Mouse (Mus musculus): Measurements from ENCODE around the gene Gm11127. TPM values are rescaled to one million over a fixed set of nuclear protein-coding genes. Genes with fewer than 3 reads are reported as not detected.
"Not testable (repeated sequence)": the region's sequence is repeated elsewhere in the genome, so short reads cannot be mapped to it uniquely, and the experiment has no call there.

Gm11127 gene
- total RNA-seq, 2 experiments from 2014 or later, result 2.1 to 2.4 TPM

- DNase-seq, result peak; percentile 62 to 67
- intact Hi-C loops (cut with DNase I), result not testable (repeated sequence)
Measured at GRCm38 (mm10) chr17:36032351-36032875, 25.8 kb downstream of the Gm11127 start, which contains the start of gene H2-T23. TSS of gene H2-T23 (minus strand) at chr17:36032855.

GRCm38 (mm10) chr17:36031583-36032331, 26.4 kb downstream of the Gm11127 start:
- DNase-seq, result peak; percentile 58 to 62
- intact Hi-C loops (cut with DNase I), result not testable (repeated sequence)

GRCm38 (mm10) chr17:36030703-36031582, 27.2 kb downstream of the Gm11127 start:
- DNase-seq, result peak in 1 of 2 experiments; percentile 23
- intact Hi-C loops (cut with DNase I), result not testable (repeated sequence)

GRCm38 (mm10) chr17:36030046-36030702, 28.0 kb downstream of the Gm11127 start:
- DNase-seq, result peak in 1 of 2 experiments; percentile 31
- intact Hi-C loops (cut with DNase I), result not testable (repeated sequence)

- no peak for DNase-seq
- intact Hi-C loops (cut with DNase I), result no loop called here
Measured at GRCm38 (mm10) chr17:36028879-36029619, 29.1 kb downstream of the Gm11127 start.

GRCm38 (mm10) chr17:36027663-36028062, 30.5 kb downstream of the Gm11127 start:
- no peak for DNase-seq
- intact Hi-C loops (cut with DNase I), result no loop called here

GRCm38 (mm10) chr17:36025901-36026300, 32.3 kb downstream of the Gm11127 start:
- intact Hi-C loops (cut with DNase I), result no loop called here
- DNase-seq, result no peak

GRCm38 (mm10) chr17:36025197-36025596, 33.0 kb downstream of the Gm11127 start:
- DNase-seq, result no peak
- intact Hi-C loops (cut with DNase I), result no loop called here

- DNase-seq, result peak; percentile 37 to 41
- intact Hi-C loops (cut with DNase I), result no loop called here
Measured at GRCm38 (mm10) chr17:36023710-36024654, 34.2 kb downstream of the Gm11127 start.

GRCm38 (mm10) chr17:36022922-36023321, 35.2 kb downstream of the Gm11127 start:
- DNase-seq, result no peak
- intact Hi-C loops (cut with DNase I), result no loop called here

- intact Hi-C loops (cut with DNase I), result no loop called here
- no peak for DNase-seq
Measured at GRCm38 (mm10) chr17:36022098-36022497, 36.1 kb downstream of the Gm11127 start.

- DNase-seq, result no peak
- intact Hi-C loops (cut with DNase I), result no loop called here
Measured at GRCm38 (mm10) chr17:36021309-36021708, 36.9 kb downstream of the Gm11127 start.

- DNase-seq, result peak; percentile 79 to 80
- intact Hi-C loops (cut with DNase I), result no loop called here
Measured at GRCm38 (mm10) chr17:36020191-36021073, 37.7 kb downstream of the Gm11127 start, which contains the start of gene H2-T24. TSS of gene H2-T24 (minus strand) at chr17:36020560.

- intact Hi-C loops (cut with DNase I), result no loop called here
- DNase-seq, result no peak
Measured at GRCm38 (mm10) chr17:36019519-36019918, 38.7 kb downstream of the Gm11127 start.

GRCm38 (mm10) chr17:36018979-36019378, 39.2 kb downstream of the Gm11127 start:
- no peak for DNase-seq
- intact Hi-C loops (cut with DNase I), result no loop called here

- intact Hi-C loops (cut with DNase I), result no loop called here
- no peak for DNase-seq
Measured at GRCm38 (mm10) chr17:36017046-36017445, 41.1 kb downstream of the Gm11127 start.

GRCm38 (mm10) chr17:36014977-36015376, 43.2 kb downstream of the Gm11127 start:
- intact Hi-C loops (cut with DNase I), result no loop called here
- DNase-seq, result no peak

Data from heart, postnatal 10 days (tissue).